Mouse (Mus musculus): ENCODE measurements around the gene Npnt. TPM values are rescaled to one million over a fixed set of nuclear protein-coding genes. Genes with fewer than 3 reads are reported as not detected.

Npnt gene
- total RNA-seq, 2 experiments from 2014 or later = 3.3 to 4.1 TPM

Other genes starting within 250 kb of the Npnt start
- 1 to 10 TPM; 7.6 to 8.4 TPM for gene Ints12, start 141.5 kb upstream of the Npnt start, total RNA-seq (2021)
- gene Gstcd, start 141.7 kb upstream of the Npnt start, total RNA-seq (2021) = 1 to 10 TPM; 1.9 to 2.6 TPM

All from heart, postnatal 36 days (tissue).